Mouse (Mus musculus): Measurements from ENCODE around the gene Gzmn. TPM values are rescaled to one million over a fixed set of nuclear protein-coding genes. Genes with fewer than 3 reads are reported as not detected.

Gzmn gene
- total RNA-seq, 2 experiments from 2014 or later, result not detected

Other genes starting within 250 kb of the Gzmn start
- gene Cma1, start 229.9 kb downstream of the Gzmn start, total RNA-seq (2021), result not detected
- not detected for gene Cma2, start 223.6 kb downstream of the Gzmn start, total RNA-seq (2021)
- not detected for gene Mcpt1, start 156.6 kb downstream of the Gzmn start, total RNA-seq (2021)
- gene Mcpt9, start 144.1 kb downstream of the Gzmn start, total RNA-seq (2021), result not detected
- not detected for gene Mcpt2, start 132.6 kb downstream of the Gzmn start, total RNA-seq (2021)
- not detected for gene Mcpt4, start 112.3 kb downstream of the Gzmn start, total RNA-seq (2021)
- not detected for gene Mcpt8, start 89.3 kb downstream of the Gzmn start, total RNA-seq (2021)
- gene Ctsg, start 72.0 kb downstream of the Gzmn start, total RNA-seq (2021), result not detected
- gene Gzme, start 54.0 kb downstream of the Gzmn start, total RNA-seq (2021), result not detected
- not detected for gene Gzmd, start 42.0 kb downstream of the Gzmn start, total RNA-seq (2021)
- not detected for gene Gzmg, start 15.0 kb downstream of the Gzmn start, total RNA-seq (2021)
- gene Gzmf, start 36.8 kb upstream of the Gzmn start, total RNA-seq (2021), result not detected
- gene Gzmc, start 60.1 kb upstream of the Gzmn start, total RNA-seq (2021), result not detected
- not detected for gene Gzmb, start 87.7 kb upstream of the Gzmn start, total RNA-seq (2021)
- not detected for gene Atp12a, start 190.5 kb upstream of the Gzmn start, total RNA-seq (2021)
- under 1 TPM; 0.59 to 0.79 TPM for gene Rnf17, start 228.0 kb upstream of the Gzmn start, total RNA-seq (2021)